Mouse (Mus musculus) C2C12 (cell line): ENCODE data around the gene Cacng6.

ENCODE experiments used
- CTCF ChIP-seq: IDR thresholded peaks from one replicate; pipeline ENCODE4 v1.5.1; 2011; ENCODE audit not compliant: control insufficient read depth, insufficient read depth, insufficient read length
- MYOD1 ChIP-seq: IDR thresholded peaks from one replicate; pipeline ENCODE4 v1.6.1; 2011; ENCODE audit warnings: low read depth; ENCODE audit not compliant: control insufficient read depth, insufficient read length
- MYOG ChIP-seq: IDR thresholded peaks from one replicate; pipeline ENCODE4 v1.6.1; 2011; ENCODE audit not compliant: control insufficient read depth, insufficient read length; ENCODE audit errors: extremely low read depth

DNA sequence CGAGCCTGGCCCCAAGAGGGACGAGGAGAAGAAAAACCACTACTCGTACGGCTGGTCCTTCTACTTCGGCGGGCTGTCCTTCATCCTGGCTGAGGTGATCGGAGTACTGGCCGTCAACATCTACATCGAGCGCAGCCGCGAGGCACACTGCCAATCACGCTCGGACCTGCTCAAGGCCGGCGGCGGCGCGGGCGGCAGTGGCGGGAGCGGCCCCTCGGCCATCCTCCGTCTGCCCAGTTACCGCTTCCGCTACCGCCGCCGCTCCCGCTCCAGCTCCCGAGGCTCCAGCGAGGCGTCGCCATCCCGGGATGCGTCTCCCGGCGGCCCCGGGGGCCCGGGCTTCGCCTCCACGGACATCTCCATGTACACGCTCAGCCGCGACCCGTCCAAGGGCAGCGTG, 9.1 kb upstream of the Cacng6 start:
- TF ChIP-seq CTCF (no peak), MYOD1 (no peak), MYOG (no peak)
